Mouse (Mus musculus): Measurements from ENCODE around the gene Actr6. TPM values are rescaled to one million over a fixed set of nuclear protein-coding genes. Genes with fewer than 3 reads are reported as not detected.

Actr6 gene
- polyA plus RNA-seq, 1 experiment = not detected

DNA sequence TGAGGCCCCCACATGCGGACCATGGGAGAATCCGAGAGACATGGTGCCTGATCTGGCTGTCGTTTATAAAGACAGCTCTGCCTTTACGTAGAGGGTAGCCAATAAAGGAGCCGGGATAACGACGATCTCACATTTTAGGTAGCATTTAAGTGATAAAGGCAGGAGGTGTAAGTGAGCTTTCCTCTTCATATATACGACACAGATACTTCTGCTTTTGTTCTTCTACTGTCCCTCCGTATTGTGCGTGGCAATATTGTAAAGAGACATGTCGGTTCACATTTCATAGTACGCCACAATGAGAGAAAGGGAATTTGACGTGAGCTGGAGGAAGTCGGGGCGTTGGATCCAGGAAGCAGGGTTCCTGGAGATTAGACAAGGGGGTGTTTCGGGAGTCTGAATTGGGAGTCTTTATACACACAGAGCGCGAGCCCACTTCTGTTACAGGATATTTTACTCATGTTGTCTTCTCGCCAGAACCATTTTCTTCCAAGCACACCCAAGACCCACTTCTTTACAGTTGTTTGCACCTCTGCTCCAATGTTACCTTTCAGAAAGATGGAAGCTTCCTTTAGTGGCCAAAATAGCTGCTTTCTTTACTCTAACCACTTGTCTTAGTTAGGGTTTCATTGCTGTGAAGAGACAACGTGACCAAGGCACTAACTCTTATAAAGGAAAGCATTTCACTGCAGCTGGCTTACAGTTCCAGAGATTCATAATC is 36.7 kb downstream of the Actr6 start:
- H3K4me3 ChIP-seq (ENCODE audit: low read depth, low read length) = no peak overlapping the region
- 79% methylated on average over 20 of the region's 20 CpGs for WGBS
- no peaks in the 10 kb centered on the region for H3K36me3 ChIP-seq (ENCODE audit: control insufficient read depth, insufficient read depth, low read length)
- H3K27me3 ChIP-seq (ENCODE audit: control insufficient read depth, insufficient read depth, low read length) = no peaks in the 10 kb centered on the region
- no peak overlapping the region for H3K27ac ChIP-seq (ENCODE audit: insufficient read depth, low read depth, low read length)
- no peak for TF ChIP-seq CTCF (IDR thresholded peaks at IDR 0.05; ENCODE audit: extremely low read depth, insufficient read length, insufficient replicate concordance, low read depth, low read length)
- no peaks in the 10 kb centered on the region for H3K4me1 ChIP-seq (ENCODE audit: control insufficient read depth, insufficient read depth, insufficient read length, low read length)

DNA sequence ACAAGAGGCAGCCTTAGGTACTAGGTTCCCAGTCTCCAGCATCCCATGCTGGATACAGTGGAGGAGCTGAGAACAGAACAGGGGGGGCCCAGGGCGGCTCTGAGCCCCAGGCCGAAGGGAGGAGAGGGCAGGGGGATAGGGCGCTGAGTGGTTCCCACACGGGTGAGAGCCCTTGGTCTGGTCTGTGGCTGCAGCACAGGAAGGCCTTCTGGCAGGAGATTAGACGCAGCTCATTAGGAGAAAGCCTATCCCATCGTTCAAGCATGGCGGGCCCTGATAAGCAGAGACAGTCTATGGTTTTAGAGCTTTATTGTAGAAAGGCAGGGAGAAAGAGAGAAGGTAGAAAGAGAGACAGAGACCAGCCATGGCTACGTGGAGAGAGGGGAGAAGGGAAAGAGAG is 42.1 kb downstream of the Actr6 start:
- Histone ChIP-seq H3K27me3 (ENCODE audit: control insufficient read depth, insufficient read depth, low read length) (no peaks in the 10 kb centered on the region), H3K36me3 (ENCODE audit: control insufficient read depth, insufficient read depth, low read length) (no peaks in the 10 kb centered on the region), H3K27ac (ENCODE audit: insufficient read depth, low read depth, low read length) (no peak overlapping the region), H3K4me3 (ENCODE audit: low read depth, low read length) (no peak overlapping the region), H3K4me1 (ENCODE audit: control insufficient read depth, insufficient read depth, insufficient read length, low read length) (peaks cover 1% of the 10 kb centered on the region; the same call in 1 of the 2 replicates)
- WGBS = 71% methylated on average over 8 of the region's 8 CpGs
- TF ChIP-seq POLR2A (IDR thresholded peaks at IDR 0.05; ENCODE audit: low read depth, low read length) (no peak), CTCF (IDR thresholded peaks at IDR 0.05; ENCODE audit: extremely low read depth, insufficient read length, insufficient replicate concordance, low read depth, low read length) (no peak)

GRCm38 (mm10) chr10:89687455-89687854 is 44.6 kb downstream of the Actr6 start:
- 72% methylated on average over 2 of the region's 2 CpGs for WGBS
- Histone ChIP-seq H3K27ac (ENCODE audit: insufficient read depth, low read depth, low read length) (no peak overlapping the region), H3K27me3 (ENCODE audit: control insufficient read depth, insufficient read depth, low read length) (no peaks in the 10 kb centered on the region), H3K4me1 (ENCODE audit: control insufficient read depth, insufficient read depth, insufficient read length, low read length) (peaks cover 5% of the 10 kb centered on the region; the same call in 1 of the 2 replicates), H3K36me3 (ENCODE audit: control insufficient read depth, insufficient read depth, low read length) (no peaks in the 10 kb centered on the region), H3K4me3 (ENCODE audit: low read depth, low read length) (no peak overlapping the region)
- no peak for TF ChIP-seq POLR2A (IDR thresholded peaks at IDR 0.05; ENCODE audit: low read depth, low read length)
- TF ChIP-seq CTCF (IDR thresholded peaks at IDR 0.05; ENCODE audit: extremely low read depth, insufficient read length, insufficient replicate concordance, low read depth, low read length) = no peak

- peak within 1 kb of the TSS; percentile 90 for H3K4me3 ChIP-seq (ENCODE audit: low read depth, low read length)
- TF ChIP-seq CTCF (IDR thresholded peaks at IDR 0.05; ENCODE audit: extremely low read depth, insufficient read length, insufficient replicate concordance, low read depth, low read length) (no peak), POLR2A (IDR thresholded peaks at IDR 0.05; ENCODE audit: low read depth, low read length) (peak; percentile 59)
- no peaks in the 10 kb centered on the region for H3K27me3 ChIP-seq (ENCODE audit: control insufficient read depth, insufficient read depth, low read length)
- peaks cover 5% of the 10 kb centered on the region; the same call in 1 of the 2 replicates for H3K4me1 ChIP-seq (ENCODE audit: control insufficient read depth, insufficient read depth, insufficient read length, low read length)
- WGBS = 1% methylated on average over 31 of the region's 31 CpGs
- peak within 1 kb of the TSS; percentile 50 for H3K27ac ChIP-seq (ENCODE audit: insufficient read depth, low read depth, low read length)
- H3K36me3 ChIP-seq (ENCODE audit: control insufficient read depth, insufficient read depth, low read length) = no peaks in the 10 kb centered on the region
These were observed 45.8 kb downstream of the Actr6 start, which contains the start of gene Scyl2 for GRCm38 (mm10) chr10:89686139-89686808. Gene Scyl2 (minus strand): TSS chr10:89686285.

- TF ChIP-seq CTCF (IDR thresholded peaks at IDR 0.05; ENCODE audit: extremely low read depth, insufficient read length, insufficient replicate concordance, low read depth, low read length) = no peak
- TF ChIP-seq POLR2A (IDR thresholded peaks at IDR 0.05; ENCODE audit: low read depth, low read length) = no peak
- peaks cover 10% of the 10 kb centered on the region; the same call in 1 of the 2 replicates for H3K4me1 ChIP-seq (ENCODE audit: control insufficient read depth, insufficient read depth, insufficient read length, low read length)
- H3K4me3 ChIP-seq (ENCODE audit: low read depth, low read length) = peak overlapping the region; percentile 90
- H3K36me3 ChIP-seq (ENCODE audit: control insufficient read depth, insufficient read depth, low read length) = no peaks in the 10 kb centered on the region
- no peaks in the 10 kb centered on the region for H3K27me3 ChIP-seq (ENCODE audit: control insufficient read depth, insufficient read depth, low read length)
- peak overlapping the region; percentile 47 for H3K27ac ChIP-seq (ENCODE audit: insufficient read depth, low read depth, low read length)
- WGBS = 1% methylated on average over 50 of the region's 51 CpGs
These were observed 46.5 kb downstream of the Actr6 start for GRCm38 (mm10) chr10:89685391-89686138.

DNA sequence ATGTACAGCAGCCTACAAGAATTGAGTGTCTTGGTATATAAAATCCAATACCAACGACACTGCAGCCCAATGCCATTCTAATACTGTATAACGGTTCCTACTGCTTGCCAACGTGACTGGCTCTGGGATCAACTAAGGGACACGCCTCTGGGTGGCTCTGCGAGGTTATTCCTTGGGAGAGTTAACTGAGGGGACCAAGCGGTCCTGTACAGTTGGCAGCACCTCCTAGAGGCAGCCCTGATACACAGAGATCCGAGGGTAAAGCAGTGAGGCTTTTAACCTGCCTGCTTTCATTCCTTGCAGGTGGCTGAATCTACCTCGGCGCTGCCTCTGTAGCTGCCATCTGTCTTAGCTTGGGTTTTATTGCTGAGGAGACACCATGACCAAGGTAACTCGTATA is 49.1 kb downstream of the Actr6 start:
- WGBS = 65% methylated on average over 10 of the region's 10 CpGs
- Histone ChIP-seq H3K4me1 (ENCODE audit: control insufficient read depth, insufficient read depth, insufficient read length, low read length) (peaks cover 11% of the 10 kb centered on the region; the same call in 1 of the 2 replicates), H3K27me3 (ENCODE audit: control insufficient read depth, insufficient read depth, low read length) (no peaks in the 10 kb centered on the region), H3K4me3 (ENCODE audit: low read depth, low read length) (no peak overlapping the region), H3K36me3 (ENCODE audit: control insufficient read depth, insufficient read depth, low read length) (peaks cover 2% of the 10 kb centered on the region; the same call in 1 of the 2 replicates), H3K27ac (ENCODE audit: insufficient read depth, low read depth, low read length) (no peak overlapping the region)
- TF ChIP-seq POLR2A (IDR thresholded peaks at IDR 0.05; ENCODE audit: low read depth, low read length) = no peak
- no peak for TF ChIP-seq CTCF (IDR thresholded peaks at IDR 0.05; ENCODE audit: extremely low read depth, insufficient read length, insufficient replicate concordance, low read depth, low read length)

Measured in small intestine, adult 2 months (tissue).